Mouse (Mus musculus): Measurements from ENCODE around the gene Psip1. TPM values are rescaled to one million over a fixed set of nuclear protein-coding genes. Genes with fewer than 3 reads are reported as not detected.
A peak's percentile ranks its signal among the peaks of the same experiment; 100 is the strongest.

Gene Psip1
- polyA plus RNA-seq, 1 experiment = 311 TPM

DNA sequence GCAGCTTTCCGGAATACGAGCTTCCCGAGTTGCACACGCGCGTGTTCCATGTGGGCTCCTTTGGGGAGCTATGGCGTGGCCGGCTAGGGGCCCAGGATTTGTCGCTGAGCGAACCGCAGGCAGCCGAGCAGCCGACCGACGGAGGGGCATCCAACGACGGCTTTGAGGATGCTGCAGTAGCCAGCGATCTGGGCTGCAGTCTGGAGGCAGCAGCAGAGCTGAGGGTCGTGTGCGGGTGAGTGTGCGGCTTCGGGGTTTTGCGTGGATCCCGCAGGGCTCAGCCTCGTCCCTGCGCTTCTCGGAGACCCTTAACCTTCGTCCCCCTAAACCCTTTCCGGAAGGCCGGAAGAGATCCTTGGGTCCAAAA is 68.5 kb downstream of the Psip1 start:
- Histone ChIP-seq H3K4me1 (ENCODE audit: control insufficient read depth, insufficient read depth, low read length) (no peaks in the 10 kb centered on the region), H3K4me3 (ENCODE audit: insufficient read depth, low read depth, low read length) (peak overlapping the region; percentile 96), H3K27ac (ENCODE audit: insufficient read depth, low read depth, low read length) (peak overlapping the region; percentile 39; the same call in 1 of the 2 replicates)
- TF ChIP-seq CTCF (IDR thresholded peaks at IDR 0.05; ENCODE audit: insufficient read depth, low read depth, low read length) (no peak), POLR2A (IDR thresholded peaks at IDR 0.05; ENCODE audit: insufficient read depth, low read depth, low read length) (no peak)
- WGBS = under 1% methylated on average over 30 of the region's 30 CpGs

DNA sequence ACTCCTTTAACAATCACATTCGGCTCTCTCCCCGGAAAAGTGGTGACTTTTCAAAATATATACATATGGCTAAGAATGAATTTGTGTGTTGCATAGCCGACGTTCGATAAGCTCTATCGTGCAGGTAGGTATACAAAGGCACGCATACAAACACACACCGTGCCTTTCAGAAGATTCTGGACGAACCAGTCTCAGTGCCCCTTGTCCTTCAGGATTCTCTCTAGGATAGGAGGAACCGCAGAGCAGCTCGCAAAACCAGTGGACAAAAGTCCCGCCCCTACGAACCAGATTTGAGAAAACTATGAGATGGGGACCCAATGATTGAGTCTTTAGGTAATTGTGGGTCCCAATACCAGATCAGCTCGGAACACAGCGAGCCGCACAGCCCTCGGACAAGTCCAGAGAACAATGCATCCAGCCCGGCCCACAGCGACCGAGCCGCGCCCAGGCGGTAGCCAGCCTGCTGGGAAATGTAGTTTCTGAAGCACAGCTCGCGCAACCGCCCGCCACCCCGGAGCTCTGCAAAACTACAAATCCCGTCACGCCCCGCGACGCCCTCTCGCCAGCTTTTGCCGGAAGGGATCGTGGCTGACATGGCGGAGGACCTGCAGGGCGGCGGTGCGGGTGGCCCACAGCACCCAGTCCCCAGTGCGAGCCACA is 69.0 kb downstream of the Psip1 start, which contains the start of gene Snapc3:
TSS of gene Snapc3 (plus strand) at position 565 of the 660 bp plus-strand sequence.
- Histone ChIP-seq H3K27ac (ENCODE audit: insufficient read depth, low read depth, low read length) (peak within 1 kb of the TSS; percentile 69), H3K4me3 (ENCODE audit: insufficient read depth, low read depth, low read length) (peak within 1 kb of the TSS; percentile 96), H3K4me1 (ENCODE audit: control insufficient read depth, insufficient read depth, low read length) (no peaks in the 10 kb centered on the region)
- TF ChIP-seq POLR2A (IDR thresholded peaks at IDR 0.05; ENCODE audit: insufficient read depth, low read depth, low read length) = peak; percentile 85
- TF ChIP-seq CTCF (IDR thresholded peaks at IDR 0.05; ENCODE audit: insufficient read depth, low read depth, low read length) = no peak
- under 1% methylated on average over 41 of the region's 41 CpGs for WGBS

DNA sequence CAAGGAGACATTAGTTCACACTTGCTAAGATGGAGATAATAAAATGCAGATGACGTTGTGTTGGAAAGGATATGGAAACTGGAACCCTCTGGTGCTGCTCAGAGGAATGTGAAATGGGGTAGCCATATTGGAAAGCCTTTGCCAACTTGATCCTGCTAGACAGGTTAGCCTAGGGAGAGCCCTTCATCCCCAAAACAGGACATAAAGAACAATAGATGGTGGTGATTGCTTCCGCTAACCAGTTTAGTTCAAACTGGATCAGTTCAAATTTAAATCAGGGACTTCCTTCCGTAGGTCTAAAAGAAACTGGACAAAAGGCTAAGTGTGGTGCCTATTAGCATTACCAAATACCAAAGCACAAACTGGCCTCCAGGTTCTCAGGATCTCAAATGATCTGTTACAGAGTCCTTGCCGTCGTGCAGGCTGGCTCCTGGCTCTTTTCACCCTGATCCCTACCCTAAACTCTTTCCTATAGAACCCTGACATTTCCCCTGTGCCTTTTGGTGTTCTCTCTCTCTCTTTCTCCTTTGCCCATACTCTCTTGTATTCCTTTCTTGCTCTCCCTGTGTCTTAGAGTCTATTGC is 71.9 kb downstream of the Psip1 start:
- Histone ChIP-seq H3K4me1 (ENCODE audit: control insufficient read depth, insufficient read depth, low read length) (no peaks in the 10 kb centered on the region), H3K27ac (ENCODE audit: insufficient read depth, low read depth, low read length) (no peak overlapping the region), H3K4me3 (ENCODE audit: insufficient read depth, low read depth, low read length) (no peak overlapping the region)
- TF ChIP-seq POLR2A (IDR thresholded peaks at IDR 0.05; ENCODE audit: insufficient read depth, low read depth, low read length) = no peak
- no peak for TF ChIP-seq CTCF (IDR thresholded peaks at IDR 0.05; ENCODE audit: insufficient read depth, low read depth, low read length)
- WGBS = 75% methylated on average over 5 of the region's 5 CpGs

DNA sequence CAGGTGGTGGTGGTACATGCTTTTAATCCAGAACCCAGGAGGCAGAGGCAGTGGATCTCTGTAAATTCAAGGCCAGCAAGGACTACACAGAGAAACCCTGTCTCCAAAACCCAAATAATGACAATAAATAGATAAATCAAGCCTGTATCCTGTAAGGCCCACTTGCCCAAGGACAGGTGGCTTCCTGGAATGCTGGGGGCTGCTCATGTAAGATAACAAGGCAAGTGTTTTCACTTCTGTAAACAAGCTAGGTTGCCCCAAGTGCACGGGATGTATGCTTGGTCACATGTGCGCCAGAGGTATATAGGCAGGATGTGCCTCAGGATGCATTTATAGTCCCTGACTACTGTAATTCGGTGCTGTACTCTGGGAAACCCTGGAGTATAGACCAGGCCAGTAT is 74.2 kb downstream of the Psip1 start:
- TF ChIP-seq POLR2A (IDR thresholded peaks at IDR 0.05; ENCODE audit: insufficient read depth, low read depth, low read length) = no peak
- TF ChIP-seq CTCF (IDR thresholded peaks at IDR 0.05; ENCODE audit: insufficient read depth, low read depth, low read length) = no peak
- WGBS = 75% methylated on average over 3 of the region's 3 CpGs
- Histone ChIP-seq H3K27ac (ENCODE audit: insufficient read depth, low read depth, low read length) (no peak overlapping the region), H3K4me3 (ENCODE audit: insufficient read depth, low read depth, low read length) (no peak overlapping the region), H3K4me1 (ENCODE audit: control insufficient read depth, insufficient read depth, low read length) (no peaks in the 10 kb centered on the region)

DNA sequence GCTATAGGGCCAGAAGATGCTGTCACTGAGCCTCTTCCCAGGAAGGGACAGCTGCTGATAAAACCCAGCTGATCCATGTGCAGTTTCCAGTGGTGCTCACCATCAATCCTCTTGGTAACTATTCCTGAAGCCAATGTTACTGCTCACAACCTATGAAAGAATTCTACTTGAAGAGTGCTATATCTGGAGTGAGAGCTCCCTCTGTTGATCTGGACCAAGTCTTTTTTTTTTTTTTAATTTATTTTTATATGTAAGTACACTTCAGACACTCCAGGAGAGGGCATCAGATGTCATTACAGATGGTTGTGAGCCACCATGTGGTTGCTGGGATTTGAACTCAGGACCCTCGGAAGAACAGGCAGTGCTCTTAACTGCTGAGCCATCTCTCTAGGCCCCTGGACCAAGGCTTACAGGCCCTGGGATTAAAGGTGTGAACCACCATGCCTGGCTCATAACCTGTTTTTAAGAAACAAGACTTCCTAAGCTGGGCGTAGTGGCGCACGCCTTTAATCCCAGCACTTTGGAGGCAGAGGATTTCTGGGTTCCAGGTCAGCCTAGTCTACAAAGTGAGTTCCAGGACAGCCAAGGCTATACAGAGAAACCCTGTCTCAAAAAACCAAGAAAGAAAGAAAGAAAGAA is 76.3 kb downstream of the Psip1 start:
- 93% methylated on average over 4 of the region's 4 CpGs for WGBS
- H3K4me1 ChIP-seq (ENCODE audit: control insufficient read depth, insufficient read depth, low read length) = no peaks in the 10 kb centered on the region
- no peak for TF ChIP-seq POLR2A (IDR thresholded peaks at IDR 0.05; ENCODE audit: insufficient read depth, low read depth, low read length)
- TF ChIP-seq CTCF (IDR thresholded peaks at IDR 0.05; ENCODE audit: insufficient read depth, low read depth, low read length) = no peak
- no peak overlapping the region for H3K27ac ChIP-seq (ENCODE audit: insufficient read depth, low read depth, low read length)
- H3K4me3 ChIP-seq (ENCODE audit: insufficient read depth, low read depth, low read length) = no peak overlapping the region

DNA sequence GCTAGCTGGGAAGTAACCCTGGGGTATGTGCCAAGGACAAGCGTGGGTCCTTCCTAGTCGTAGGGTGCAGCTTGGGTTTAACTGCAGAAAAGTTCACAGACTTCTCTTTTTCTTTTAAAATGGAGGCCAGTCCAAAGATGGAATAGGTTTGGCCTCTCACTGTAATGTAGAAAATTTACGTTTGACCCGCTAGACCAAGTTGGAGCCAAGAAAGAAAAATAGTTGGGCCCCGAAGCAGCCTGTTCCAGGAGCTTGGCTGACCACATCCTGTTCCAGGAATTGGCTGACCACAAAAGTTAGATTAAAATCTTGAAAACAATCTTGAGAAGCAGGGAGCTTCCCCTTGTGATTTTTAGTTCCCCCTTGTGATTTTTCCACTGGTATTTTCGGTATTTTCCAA is 78.6 kb downstream of the Psip1 start:
- Histone ChIP-seq H3K4me3 (ENCODE audit: insufficient read depth, low read depth, low read length) (no peak overlapping the region), H3K4me1 (ENCODE audit: control insufficient read depth, insufficient read depth, low read length) (no peaks in the 10 kb centered on the region), H3K27ac (ENCODE audit: insufficient read depth, low read depth, low read length) (no peak overlapping the region)
- TF ChIP-seq CTCF (IDR thresholded peaks at IDR 0.05; ENCODE audit: insufficient read depth, low read depth, low read length) (no peak), POLR2A (IDR thresholded peaks at IDR 0.05; ENCODE audit: insufficient read depth, low read depth, low read length) (no peak)
- 89% methylated on average over 6 of the region's 6 CpGs for WGBS

Other genes with a start within 250 kb of the Psip1 start
- not detected in 2 replicates for gene Ttc39b, start 162.2 kb downstream of the Psip1 start, polyA plus RNA-seq (2012; ENCODE audit: insufficient read depth, insufficient read length, low replicate concordance, missing spikeins)
- not detected in 2 replicates for gene Snapc3, start 68.7 kb downstream of the Psip1 start, polyA plus RNA-seq (2012; ENCODE audit: insufficient read depth, insufficient read length, low replicate concordance, missing spikeins)
- gene Ccdc171, start 39.1 kb upstream of the Psip1 start, polyA plus RNA-seq (2012; ENCODE audit: insufficient read depth, insufficient read length, low replicate concordance, missing spikeins) = not detected in 2 replicates

Data from olfactory bulb, adult 2 months (tissue).